Mouse (Mus musculus) urinary bladder, postnatal 10 days (tissue): ENCODE data around the gene Xirp2.
A peak's percentile ranks its signal among the peaks of the same experiment; 100 is the strongest.

ENCODE experiments used
- DNase-seq: peaks from one replicate; pipeline ENCODE4 v3.0.0; 2022; ENCODE audit warnings: low spot score

Xirp2 gene

GRCm38 (mm10) chr2:67564851-67565479, 119.2 kb downstream of the Xirp2 start:
- no peak for DNase-seq

- DNase-seq = peak; percentile 26
Observed at GRCm38 (mm10) chr2:67565480-67566331, 119.9 kb downstream of the Xirp2 start, which contains the start of gene B3galt1. Gene B3galt1 (plus strand): TSS chr2:67565871.

- DNase-seq = no peak
Observed at GRCm38 (mm10) chr2:67566566-67566965, 120.8 kb downstream of the Xirp2 start.

- no peak for DNase-seq
Observed at GRCm38 (mm10) chr2:67567141-67567680, 121.4 kb downstream of the Xirp2 start.
